ENCODE assay signal across 8 mouse cellular contexts in the genomic region with DNA sequence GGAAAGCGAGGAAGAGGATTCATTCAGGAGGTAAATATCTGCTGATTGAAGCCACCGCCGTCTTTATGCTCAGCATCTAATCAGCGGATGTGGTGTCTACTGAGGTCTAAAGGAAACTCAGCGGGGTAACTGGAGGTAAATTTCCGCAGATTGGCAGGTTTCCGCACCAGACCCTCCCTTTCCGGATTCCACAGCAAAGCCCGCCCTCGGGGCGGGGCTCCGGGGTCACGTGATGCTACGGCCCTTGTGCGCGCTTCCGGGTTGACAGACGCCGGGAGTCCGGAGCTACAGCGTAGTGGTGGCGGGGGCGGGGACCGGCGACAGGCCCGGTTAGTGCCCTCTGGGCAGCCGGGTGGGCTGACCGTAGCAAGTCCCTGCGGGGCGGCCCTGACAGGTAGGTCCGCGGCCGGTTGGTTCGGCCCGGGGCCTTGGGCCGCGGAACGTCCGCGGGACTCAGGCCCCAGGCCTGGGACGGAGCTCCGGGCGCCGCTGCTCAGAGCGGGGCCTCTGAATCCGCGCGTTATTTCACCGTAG. TPM values are rescaled to one million over a fixed set of nuclear protein-coding genes. Genes with fewer than 3 reads are reported as not detected.
DNase-seq lines count a peak whose midpoint lies in the region; ATAC-seq and TF ChIP-seq lines count a peak whose summit lies in the region.

A gene (plus strand): TSS at position 247 of the 534 bp plus-strand sequence.

- peaks cover 31% of the 10 kb centered on the region for H3K4me1 ChIP-seq in hindbrain, embryonic 10.5 days (replicated peaks)
- H3K4me1 ChIP-seq in lung, postnatal 0 days (ENCODE audit: insufficient read depth, low read depth, low read length) = no peaks in the 10 kb centered on the region

- H3K4me2 ChIP-seq in lung, postnatal 0 days (replicated peaks; ENCODE audit: low read depth, low read length) = peak within 1 kb of the TSS; percentile 77

- WGBS in hindbrain, embryonic 10.5 days = 0% methylated on average over 49 of the region's 49 CpGs
- WGBS in lung, postnatal 0 days = 2% methylated on average over 43 of the region's 49 CpGs

- TF ChIP-seq EP300 in lung, postnatal 0 days (IDR thresholded peaks at IDR 0.05) = peak; percentile 69; the same call in 1 of the 2 replicates

- peak within 1 kb of the TSS; percentile 89 for H3K27ac ChIP-seq in hindbrain, embryonic 10.5 days
- H3K27ac ChIP-seq in lung, postnatal 0 days (ENCODE audit: low read length) = peak within 1 kb of the TSS; percentile 92

- H3K27me3 ChIP-seq in hindbrain, embryonic 10.5 days (ENCODE audit: insufficient read depth, poor library complexity, severe bottlenecking) = no peaks in the 10 kb centered on the region
- no peaks in the 10 kb centered on the region for H3K27me3 ChIP-seq in lung, postnatal 0 days (replicated peaks; ENCODE audit: insufficient read depth, low read length)

- peak within 1 kb of the TSS; percentile 93 for H3K9ac ChIP-seq in lung, postnatal 0 days (replicated peaks; ENCODE audit: low read depth)

- no peaks in the 10 kb centered on the region for H3K9me3 ChIP-seq in hindbrain, embryonic 10.5 days
- H3K9me3 ChIP-seq in lung, postnatal 0 days (ENCODE audit: low read length) = no peaks in the 10 kb centered on the region

- peak; percentile 99 for DNase-seq in MN1 (ENCODE audit: low spot score)
- DNase-seq in cerebellum, adult 9-10 months = peak; percentile 97
- DNase-seq in hindbrain, embryonic 10.5 days (ENCODE audit: low spot score) = peak; percentile 96
- peak; percentile 95 for DNase-seq in layer of hippocampus, adult 9-11 months
- DNase-seq in lung, postnatal 0 days (ENCODE audit: low spot score) = peak; percentile 97
- DNase-seq in ovary, postnatal 14 days (ENCODE audit: low spot score) = peak; percentile 90
- DNase-seq in thymus, postnatal 14 days = peak; percentile 98

- H3K36me3 ChIP-seq in hindbrain, embryonic 10.5 days = peaks cover 27% of the 10 kb centered on the region
- 0 out of 2 replicates have a peak, but pooled peaks cover 4% of the 10 kb centered on the region for H3K36me3 ChIP-seq in lung, postnatal 0 days (ENCODE audit: insufficient read depth, low read length)

- peak within 1 kb of the TSS; percentile 87 for H3K4me3 ChIP-seq in hindbrain, embryonic 10.5 days
- peak within 1 kb of the TSS; percentile 91 for H3K4me3 ChIP-seq in lung, postnatal 0 days (ENCODE audit: low read depth, low read length)

- peak; percentile 94 for ATAC-seq in frontal cortex, adult (ENCODE audit: low TSS enrichment)
- peak; percentile 98 for ATAC-seq in lung, postnatal 0 days

- TF ChIP-seq CTCF in lung, postnatal 0 days (IDR thresholded peaks at IDR 0.05) = no peak

RNA-seq across cellular contexts. Expression of the gene that starts here (rescaled TPM):
- 18.6 TPM in 2 replicates for polyA plus RNA-seq in hindbrain, embryonic 10.5 days (2016; fragmentation: Nextera tagmentation; extraction: Ambion mirVana)
- polyA plus RNA-seq in lung, postnatal 0 days (2015; fragmentation: Nextera tagmentation; extraction: Ambion mirVana) = 14.6 and 14.8 TPM in 2 replicates

Comparison
In these comparisons a context has a peak if more than half of its experiments do, and no peak if none do; other contexts are left out.
1. Peak in every context shown above with its lines: DNase-seq, ATAC-seq, H3K4me3 ChIP-seq and H3K27ac ChIP-seq.